Mouse (Mus musculus): ENCODE data around the gene Gm47995.
"Not testable (repeated sequence)": the region's sequence is repeated elsewhere in the genome, so short reads cannot be mapped to it uniquely, and the experiment has no call there.

Gene Gm47995

DNA sequence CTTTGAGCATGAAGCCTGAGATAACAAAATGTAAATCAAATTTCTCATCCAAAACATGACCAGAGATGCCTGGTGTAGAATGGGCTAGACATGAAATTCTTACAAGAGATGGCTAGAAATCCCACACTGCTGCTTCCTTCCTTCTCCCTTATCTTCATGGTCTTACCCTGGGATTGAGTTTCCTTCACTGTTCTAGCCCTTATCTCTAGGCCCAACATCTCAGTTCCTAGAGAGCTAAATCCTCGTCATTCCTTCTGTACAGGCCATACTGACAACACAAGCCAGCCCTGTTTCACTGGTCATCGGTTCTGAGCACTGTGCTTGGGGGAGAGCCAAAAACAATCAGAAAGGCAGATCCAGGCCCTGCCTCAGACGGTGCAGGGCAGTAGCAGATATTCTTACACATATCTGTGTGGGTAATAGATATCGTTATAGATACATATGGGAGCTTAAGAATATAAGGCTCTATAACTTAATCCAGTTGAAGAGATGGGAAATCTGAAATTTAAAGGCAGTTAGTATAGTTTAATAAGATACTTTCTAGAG is 11.3 kb upstream of the Gm47995 start:
- not testable (repeated sequence) for DNase-seq

DNA sequence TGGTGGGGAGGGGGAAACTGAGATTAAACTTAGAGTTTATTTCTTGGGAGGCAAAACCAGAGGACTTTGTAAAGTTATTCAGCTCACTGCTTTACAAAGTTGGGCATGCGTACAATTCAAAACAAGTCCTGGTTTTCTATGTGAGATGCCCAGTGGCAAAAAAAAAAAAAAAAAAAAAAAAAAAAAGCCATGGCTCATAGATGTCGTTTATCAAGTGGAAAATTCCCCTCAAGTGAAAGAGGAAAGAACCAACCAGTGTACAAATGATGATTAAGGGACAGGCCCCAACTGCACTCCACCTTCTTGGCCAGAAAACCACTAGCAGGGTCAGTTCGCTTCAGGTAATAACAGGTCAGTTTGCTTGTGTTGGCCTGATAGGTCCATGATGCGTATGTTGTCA is 9.8 kb upstream of the Gm47995 start:
- DNase-seq: no peak

DNA sequence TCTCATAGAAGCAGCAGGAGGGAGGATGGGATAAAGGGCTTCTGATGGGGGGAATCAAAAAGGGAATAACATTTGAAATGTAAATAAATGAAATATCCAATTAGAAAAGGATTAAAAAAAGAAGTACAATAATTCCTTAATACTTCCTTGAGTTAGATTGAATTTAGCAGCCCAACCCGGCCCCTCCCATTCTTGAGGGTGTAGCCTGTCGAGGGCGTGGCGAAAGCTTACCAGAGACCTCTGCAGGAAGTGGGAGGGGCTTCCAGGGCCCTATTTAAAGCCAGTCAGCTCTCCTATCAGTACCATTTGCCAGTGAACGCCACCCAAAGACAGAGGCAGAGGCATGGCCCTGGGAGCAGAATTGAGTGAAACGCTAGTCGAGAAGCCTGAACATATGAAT is 6.2 kb upstream of the Gm47995 start, which contains the start of gene Gm8947:
Gene Gm8947, plus strand, starts transcription at position 302 of the 400 bp plus-strand sequence.
- not testable (repeated sequence) for DNase-seq

DNA sequence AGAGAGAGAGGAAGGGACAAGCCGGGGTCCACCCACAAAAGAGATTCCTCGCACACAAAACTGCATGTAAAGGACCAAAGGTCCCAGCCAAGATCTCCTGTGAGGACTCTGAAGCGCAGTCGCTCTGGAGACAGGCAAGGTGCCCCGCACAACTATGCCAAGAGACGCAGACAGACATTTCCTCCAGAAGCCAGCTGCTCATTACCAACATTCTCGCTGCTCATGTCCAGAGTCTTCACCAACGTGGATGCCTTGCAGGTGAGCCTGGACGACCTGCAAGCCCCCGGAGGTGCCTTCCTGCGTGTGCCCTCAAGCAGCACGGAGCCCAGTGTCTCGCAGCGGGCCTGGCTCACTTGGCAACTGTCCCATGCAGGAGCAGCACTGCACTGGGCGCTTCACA is 5.5 kb upstream of the Gm47995 start:
- DNase-seq: not testable (repeated sequence)

DNA sequence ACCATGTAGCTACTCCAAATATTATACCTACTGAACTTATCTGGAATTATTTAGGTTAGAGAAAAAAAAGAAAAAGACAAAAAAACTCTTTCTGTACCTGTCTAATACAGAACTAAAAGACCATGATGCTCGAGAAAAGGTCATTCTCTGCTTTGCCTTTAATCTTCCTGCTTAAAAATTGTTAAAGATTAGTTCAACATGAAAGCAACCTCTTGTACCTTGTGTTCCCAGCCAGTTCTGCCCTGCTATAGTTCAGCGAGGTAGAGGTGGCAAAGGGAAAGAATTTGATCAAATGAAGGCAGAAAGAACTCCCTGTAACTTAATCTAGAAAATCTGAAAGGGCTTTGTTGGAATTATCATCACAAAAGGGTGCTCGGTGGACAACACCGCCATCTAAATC is 2.3 kb upstream of the Gm47995 start:
- DNase-seq: not testable (repeated sequence)

DNA sequence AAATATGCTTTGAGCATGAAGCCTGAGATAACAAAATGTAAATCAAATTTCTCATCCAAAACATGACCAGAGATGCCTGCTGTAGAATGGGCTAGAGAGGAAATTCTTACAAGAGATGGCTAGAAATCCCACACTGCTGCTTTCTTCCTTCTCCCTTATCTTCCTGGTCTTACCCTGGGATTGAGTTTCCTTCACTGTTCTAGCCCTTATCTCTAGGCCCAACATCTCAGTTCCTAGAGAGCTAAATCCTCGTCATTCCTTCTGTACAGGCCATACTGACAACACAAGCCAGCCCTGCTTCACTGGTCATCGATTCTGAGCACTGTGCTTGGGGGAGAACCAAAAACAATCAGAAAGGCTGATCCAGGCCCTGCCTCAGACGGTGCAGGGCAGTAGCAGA is 1.6 kb upstream of the Gm47995 start:
- DNase-seq: not testable (repeated sequence)

DNA sequence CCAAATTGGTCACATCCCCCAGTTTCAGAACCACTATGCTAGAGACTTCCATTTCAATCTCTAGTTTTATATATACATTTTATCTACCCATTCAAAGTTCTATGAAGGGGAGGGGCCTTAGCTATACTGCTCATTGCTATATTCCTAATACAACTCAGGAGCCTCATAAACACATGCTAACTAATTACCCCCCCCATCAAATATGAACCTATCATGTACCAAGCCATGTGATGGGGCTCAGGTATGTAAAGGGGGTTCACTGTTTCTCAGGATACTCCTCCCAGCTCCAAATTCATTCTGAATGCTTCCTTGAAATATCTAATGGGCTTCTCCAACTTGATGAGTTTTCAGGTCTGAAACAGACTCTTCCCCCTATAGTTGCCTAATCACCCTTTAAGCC is 2.4 kb downstream of the Gm47995 start:
- DNase-seq: not testable (repeated sequence)

DNA sequence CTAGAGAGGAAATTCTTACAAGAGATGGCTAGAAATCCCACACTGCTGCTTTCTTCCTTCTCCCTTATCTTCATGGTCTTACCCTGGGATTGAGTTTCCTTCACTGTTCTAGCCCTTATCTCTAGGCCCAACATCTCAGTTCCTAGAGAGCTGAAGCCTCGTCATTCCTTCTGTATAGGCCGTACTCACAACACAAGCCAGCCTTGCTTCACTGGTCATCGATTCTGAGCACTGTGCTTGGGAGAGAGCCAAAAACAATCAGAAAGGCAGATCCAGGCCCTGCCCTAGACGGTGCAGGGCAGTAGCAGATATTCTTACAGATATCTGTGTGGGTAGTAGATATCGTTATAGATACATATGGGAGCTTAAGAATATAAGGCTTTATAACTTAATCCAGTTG is 4.5 kb downstream of the Gm47995 start:
- DNase-seq: not testable (repeated sequence)

DNA sequence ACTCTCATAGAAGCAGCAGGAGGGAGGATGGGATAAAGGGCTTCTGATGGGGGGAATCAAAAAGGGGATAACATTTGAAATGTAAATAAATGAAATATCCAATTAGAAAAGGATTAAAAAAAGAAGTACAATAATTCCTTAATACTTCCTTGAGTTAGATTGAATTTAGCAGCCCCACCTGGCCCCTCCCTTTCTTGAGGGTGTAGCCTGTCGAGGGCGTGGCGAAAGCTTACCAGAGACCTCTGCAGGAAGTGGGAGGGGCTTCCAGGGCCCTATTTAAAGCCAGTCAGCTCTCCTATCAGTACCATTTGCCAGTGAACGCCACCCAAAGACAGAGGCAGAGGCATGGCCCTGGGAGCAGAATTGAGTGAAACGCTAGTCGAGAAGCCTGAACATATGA is 5.6 kb downstream of the Gm47995 start, which contains the start of gene 3110040M04Rik:
Gene 3110040M04Rik, plus strand, starts transcription at position 304 of the 400 bp plus-strand sequence.
- DNase-seq: not testable (repeated sequence)

DNA sequence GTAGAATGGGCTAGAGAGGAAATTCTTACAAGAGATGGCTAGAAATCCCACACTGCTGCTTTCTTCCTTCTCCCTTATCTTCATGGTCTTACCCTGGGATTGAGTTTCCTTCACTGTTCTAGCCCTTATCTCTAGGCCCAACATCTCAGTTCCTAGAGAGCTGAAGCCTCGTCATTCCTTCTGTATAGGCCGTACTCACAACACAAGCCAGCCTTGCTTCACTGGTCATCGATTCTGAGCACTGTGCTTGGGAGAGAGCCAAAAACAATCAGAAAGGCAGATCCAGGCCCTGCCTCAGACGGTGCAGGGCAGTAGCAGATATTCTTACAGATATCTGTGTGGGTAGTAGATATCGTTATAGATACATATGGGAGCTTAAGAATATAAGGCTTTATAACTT is 10.2 kb downstream of the Gm47995 start:
- DNase-seq: not testable (repeated sequence)

DNA sequence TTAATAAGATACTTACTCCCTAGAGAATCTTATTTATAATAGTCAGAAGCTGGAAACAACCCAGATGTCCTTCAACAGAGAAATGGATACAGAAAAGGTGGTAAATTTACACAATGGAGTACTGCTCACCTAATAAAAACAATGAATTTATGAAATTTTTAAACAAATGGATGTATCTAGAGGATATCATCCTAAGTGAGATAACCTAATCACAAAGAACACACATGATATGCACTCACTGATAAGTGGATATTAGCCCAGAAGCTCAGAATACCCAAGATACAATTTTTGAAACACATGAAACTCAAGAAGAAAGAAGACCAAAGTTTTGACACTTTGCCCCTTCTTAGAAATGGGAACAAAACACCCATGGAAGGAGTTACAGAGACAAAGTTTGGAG is 10.7 kb downstream of the Gm47995 start:
- not testable (repeated sequence) for DNase-seq

DNA sequence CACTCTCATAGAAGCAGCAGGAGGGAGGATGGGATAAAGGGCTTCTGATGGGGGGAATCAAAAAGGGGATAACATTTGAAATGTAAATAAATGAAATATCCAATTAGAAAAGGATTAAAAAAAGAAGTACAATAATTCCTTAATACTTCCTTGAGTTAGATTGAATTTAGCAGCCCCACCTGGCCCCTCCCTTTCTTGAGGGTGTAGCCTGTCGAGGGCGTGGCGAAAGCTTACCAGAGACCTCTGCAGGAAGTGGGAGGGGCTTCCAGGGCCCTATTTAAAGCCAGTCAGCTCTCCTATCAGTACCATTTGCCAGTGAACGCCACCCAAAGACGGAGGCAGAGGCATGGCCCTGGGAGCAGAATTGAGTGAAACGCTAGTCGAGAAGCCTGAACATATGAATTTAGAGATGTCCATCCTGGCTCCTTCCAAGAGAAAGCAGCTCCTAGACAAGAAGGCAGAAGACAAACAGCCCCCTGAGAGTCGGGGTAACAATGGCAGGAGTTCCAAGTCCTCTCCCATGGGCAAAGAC is 11.6 kb downstream of the Gm47995 start, which contains the start of gene Gm47996:
Gene Gm47996, plus strand, starts transcription at position 308 of the 532 bp plus-strand sequence.
- DNase-seq: not testable (repeated sequence)

DNA sequence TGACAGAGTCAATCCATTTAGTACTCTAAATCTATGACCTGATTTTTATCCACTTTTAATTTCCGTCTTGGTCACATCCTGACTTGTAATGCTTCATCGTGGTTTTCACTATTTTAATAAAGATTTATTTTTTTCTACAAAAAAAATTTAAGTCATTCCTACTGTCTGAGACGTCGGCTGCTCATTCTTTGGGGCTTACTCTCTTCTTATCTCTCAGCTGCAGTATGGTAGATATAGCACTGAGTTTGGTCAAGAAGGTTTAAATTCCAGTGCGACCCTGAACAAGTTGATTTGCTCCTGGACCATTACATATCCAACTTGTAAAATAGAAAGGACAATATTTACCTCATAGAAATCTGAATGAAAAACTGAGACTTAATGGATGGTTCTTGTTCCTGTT is 13.4 kb downstream of the Gm47995 start:
- not testable (repeated sequence) for DNase-seq

DNA sequence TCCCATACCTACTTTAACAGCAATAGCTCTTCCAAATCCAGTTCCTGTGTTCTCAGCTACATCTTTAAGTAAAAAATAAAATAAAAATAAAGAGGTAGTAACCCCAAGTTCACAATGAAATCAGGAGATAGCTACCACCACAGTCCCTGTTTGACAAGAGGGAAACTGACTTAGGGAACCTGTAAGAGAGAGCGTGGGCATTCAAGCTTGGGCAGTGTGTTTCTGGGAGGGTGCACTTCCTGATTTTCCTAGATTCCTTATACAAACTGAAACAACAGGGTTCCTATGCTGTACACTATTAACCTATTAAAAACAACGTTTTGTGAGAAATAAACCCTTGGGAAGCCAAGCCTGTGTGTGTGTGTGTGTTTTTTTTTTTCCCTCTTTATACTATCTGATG is 16.6 kb downstream of the Gm47995 start:
- no peak for DNase-seq

DNA sequence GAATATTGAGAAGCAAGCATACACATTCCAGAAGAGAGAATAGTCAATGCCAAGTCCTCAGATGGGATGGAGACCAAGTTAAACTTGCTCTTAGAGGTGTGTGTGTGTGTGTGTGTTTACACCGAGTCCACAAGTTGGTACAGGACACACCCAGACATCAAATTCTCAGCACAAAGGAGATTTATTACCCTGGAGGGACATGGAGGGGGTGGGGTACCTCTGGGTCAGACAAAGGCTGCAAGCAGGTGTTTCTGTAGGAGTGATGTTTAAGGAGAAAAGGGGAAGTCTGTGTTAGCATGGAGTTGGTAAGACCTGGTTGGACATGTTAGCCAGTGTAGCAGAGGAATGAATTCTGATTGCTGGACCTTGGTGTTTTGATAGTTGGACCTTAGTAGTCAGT is 17.7 kb downstream of the Gm47995 start:
- no peak for DNase-seq

DNA sequence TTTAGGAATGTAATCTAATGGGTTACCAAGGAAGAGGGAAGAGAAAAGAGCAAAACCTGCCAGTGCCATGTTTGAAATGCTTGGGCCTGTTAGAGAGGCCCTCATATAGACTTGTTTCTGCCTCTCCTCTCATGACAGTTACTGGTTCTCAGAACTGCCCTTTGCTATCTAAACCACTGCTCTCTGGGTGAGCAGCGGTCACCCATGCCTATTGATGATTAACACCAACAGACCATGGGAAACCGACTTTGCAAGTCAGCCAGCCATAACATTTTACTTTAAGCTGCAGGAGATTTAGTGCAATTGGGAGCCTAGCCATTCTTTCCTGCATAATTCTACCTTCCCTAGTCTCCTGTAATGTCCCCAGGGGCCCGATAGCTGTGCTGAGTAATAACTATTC is 18.2 kb downstream of the Gm47995 start:
- no peak for DNase-seq

DNA sequence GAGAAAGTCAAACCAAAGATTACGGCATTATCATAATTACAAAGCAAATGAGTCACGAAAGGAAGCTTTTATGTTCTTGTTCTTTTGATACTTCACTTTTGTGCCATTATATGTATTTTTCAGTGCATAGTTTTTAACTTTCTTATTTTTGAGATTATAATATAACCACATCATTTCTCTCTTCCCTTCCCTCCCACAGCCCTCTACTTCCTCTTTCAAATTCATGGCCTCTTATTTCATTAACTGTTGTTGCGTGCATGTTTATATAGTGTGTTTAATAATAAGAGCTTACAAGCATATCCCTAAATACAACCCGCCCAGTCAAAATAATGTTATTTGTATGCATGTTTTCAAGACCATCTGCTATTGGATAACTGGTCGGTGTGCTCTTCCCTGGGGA is 20.8 kb downstream of the Gm47995 start:
- DNase-seq: no peak

DNA sequence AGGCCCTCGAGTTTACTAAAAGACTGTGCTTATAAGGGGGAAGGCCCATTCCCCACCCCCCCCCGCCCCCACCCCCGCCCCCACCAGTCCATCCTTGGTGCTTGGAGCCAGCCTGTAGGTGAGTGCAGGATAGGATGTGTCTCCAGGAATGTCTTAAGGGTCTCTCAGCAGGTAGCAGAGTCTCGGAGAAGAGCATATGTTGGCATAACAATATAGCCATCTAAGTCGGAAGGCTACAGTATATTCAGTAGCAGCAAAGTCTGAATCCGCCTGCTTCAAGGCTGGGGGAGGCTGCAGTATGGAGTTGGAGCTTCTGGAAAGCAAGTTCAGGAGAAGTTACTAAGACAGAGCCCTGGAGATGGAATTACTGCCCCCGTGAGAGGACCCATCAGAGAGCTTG is 21.9 kb downstream of the Gm47995 start:
- DNase-seq: no peak

DNA sequence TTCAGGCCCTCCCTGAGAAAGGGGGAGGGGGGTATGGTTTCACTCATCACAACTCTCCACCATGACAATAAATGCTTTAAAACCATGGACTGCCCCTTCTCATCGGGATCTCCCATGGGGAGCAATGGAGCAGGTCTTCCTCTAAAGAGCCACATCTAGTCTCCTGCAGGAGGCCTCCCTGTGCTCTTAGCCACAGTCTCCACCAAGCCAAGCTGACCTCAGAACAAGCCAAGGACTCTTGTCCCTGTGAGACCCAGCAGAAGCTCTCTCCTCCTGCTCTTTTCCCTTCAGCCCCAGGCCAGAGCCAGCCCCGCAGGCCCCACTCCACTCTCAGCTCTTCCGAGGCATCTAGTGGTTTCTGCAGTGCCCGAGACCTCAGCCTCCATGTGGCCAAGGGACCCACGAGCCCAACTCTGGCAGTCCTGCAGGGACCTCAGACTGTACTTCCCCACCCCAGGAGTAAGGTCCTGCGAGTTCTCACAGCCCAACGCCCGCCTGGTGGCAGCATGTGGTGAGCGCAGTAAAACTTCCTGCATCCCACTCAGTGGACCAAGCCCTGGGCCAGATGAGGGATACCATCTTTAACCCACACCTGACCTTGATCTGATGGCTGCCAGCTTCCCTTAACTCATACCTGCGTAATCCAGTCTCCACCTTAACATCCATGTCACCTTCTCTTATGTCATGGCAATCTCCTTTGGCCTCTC is 24.5 kb downstream of the Gm47995 start:
- no peak for DNase-seq

DNA sequence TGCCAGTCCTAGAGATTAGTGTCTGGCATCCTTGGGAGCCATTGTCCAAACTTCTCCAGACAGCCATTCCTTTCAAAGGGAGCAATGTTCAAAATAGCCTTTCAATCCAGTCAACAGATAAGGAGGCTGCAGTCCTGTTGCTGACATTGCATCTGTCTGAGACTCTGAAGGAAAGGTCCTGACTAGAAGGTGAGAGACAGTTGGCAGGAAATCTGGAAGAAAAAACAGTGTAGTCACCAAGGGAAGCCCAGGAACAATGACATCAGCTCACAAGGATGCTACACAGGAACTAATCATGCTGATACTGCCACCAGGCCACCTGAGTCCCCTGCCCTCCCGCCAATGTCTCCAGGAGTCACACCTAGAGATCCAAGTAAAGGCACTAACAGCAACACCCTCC is 25.1 kb downstream of the Gm47995 start:
- DNase-seq: no peak

DNA sequence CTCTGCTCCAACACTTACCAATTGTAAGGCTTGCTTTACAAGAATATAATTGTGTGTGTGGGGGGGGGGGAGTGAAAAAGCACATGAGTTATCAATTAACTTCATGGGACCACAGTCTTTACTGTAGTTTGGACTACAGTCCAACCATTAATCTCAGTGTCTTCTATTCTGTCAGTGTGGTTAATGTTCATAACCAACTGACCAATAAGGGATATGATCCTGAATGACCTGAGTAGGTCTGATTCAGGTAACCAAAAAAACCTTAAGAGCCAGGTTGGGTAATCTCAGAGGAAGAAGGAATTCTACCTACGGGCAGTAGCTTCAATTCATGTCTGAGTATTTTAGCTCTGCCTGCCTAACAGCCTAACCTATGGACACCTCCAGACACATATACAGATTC is 26.3 kb downstream of the Gm47995 start:
- no peak for DNase-seq

DNA sequence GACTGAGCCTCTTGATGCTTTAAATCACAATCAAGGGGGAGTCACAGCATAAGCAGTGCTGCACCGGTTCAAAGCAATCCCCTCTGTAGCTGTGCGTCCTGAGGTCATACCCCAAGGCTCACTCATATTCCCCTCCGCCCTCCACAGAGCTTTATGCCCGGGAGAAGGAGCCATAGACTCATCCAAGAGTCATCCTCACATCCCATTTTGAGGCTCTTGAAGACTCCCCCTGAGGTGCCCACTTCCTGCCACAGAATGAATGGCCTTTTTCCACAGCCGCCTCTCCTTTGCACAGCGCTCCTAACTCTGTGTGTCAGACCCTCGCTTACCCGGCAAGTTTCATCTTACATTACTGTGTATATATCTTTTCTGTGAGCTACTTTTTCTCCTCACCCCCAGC is 29.3 kb downstream of the Gm47995 start:
- DNase-seq: no peak

DNA sequence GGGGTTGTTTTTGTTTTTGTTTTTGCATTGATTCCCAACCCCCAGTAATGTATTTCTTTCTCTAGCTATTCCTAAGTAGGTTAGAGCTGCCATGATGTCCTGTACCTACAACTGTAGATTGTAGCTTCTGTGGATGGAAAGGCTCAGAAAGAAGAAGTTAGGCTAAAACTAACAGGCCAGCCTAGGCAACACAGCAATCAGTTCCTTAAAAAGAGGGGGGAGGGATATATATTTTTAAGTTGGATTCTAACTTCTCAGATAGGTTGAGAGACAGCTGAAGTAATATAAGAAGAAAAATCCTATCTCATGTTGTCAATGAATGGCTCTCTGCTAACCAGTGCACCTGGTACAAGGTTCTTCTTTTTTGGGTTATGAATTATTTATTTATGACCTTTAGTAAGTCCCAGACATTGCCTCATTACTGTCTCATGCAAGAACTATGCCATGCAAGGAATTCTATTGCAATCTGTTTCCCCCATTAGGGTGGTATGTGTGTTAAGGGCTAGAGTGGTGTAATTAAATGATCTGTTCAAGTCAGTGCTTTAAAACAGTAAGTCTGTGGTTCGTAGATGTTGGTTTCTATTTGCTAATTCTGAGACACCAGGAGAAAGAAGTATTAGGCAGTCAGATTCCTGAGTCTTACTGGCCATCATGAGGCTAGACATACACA is 30.2 kb downstream of the Gm47995 start:
- no peak for DNase-seq

DNA sequence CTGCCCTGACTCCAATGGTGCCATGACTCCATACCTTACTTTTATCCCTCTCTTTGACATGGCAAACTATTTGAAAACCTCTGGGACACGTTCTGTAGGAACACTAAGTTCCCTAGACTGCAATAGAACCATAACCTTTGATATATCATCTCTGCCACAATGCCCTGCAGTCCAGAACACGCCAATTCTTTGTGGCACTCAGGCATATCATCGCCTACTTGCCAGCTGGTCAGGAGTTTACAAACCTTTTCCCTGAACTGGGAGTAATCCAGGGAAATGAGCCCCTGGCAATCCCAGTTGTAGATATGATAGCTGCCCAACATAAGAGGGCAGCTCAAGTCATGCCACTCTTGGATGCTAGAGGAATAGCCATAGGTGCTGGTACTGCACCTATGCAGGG is 34.1 kb downstream of the Gm47995 start:
- DNase-seq: no peak
